Mouse (Mus musculus) megakaryocyte-erythroid progenitor cell, adult 5-6 weeks (primary cell): Measurements from ENCODE around the gene 4933430I17Rik. TPM values are rescaled to one million over a fixed set of nuclear protein-coding genes. Genes with fewer than 3 reads are reported as not detected.

Experiments
- ATAC-seq: replicated peaks from 2 replicates; pipeline ENCODE4 v1.8.0; 2016; ENCODE audit warnings: mild to moderate bottlenecking, inconsistent platforms; ENCODE audit not compliant: severe bottlenecking, poor library complexity, low FRiP score, low TSS enrichment
- total RNA-seq, 2 experiments: library from RNA; stranded (forward) in 1 of 2; stranded (reverse) in 1 of 2; fragments of 200-1000, 215-1000 nt in 1 of 2; fragments of >200 nt in 1 of 2; fragmentation: Nextera tagmentation in 1 of 2; gene quantifications; 2 replicates each; pipeline ENCODE4 v1.2.3; 2014 to 2017

4933430I17Rik gene
- total RNA-seq, 2 experiments from 2014 or later = not detected

GRCm38 (mm10) chr4:62526256-62526655 lies 1.1 kb downstream of the 4933430I17Rik start:
- ATAC-seq = no peak

GRCm38 (mm10) chr4:62527655-62528054 lies 2.5 kb downstream of the 4933430I17Rik start:
- peak; percentile 39 for ATAC-seq

GRCm38 (mm10) chr4:62533729-62534128 lies 8.6 kb downstream of the 4933430I17Rik start:
- ATAC-seq = no peak

GRCm38 (mm10) chr4:62541802-62542201 lies 16.6 kb downstream of the 4933430I17Rik start:
- no peak for ATAC-seq

GRCm38 (mm10) chr4:62543782-62544181 lies 18.6 kb downstream of the 4933430I17Rik start:
- ATAC-seq = no peak

- ATAC-seq = no peak
These were observed 19.6 kb downstream of the 4933430I17Rik start for GRCm38 (mm10) chr4:62544801-62545200.

GRCm38 (mm10) chr4:62551966-62552365 lies 26.8 kb downstream of the 4933430I17Rik start:
- no peak for ATAC-seq

GRCm38 (mm10) chr4:62557436-62557835 lies 32.3 kb downstream of the 4933430I17Rik start:
- no peak for ATAC-seq

- no peak for ATAC-seq
These were observed 34.7 kb downstream of the 4933430I17Rik start, which contains the start of gene Rgs3 for GRCm38 (mm10) chr4:62559797-62560329. Gene Rgs3, plus strand, starts transcription at chr4:62559847.

GRCm38 (mm10) chr4:62560963-62561629 lies 35.9 kb downstream of the 4933430I17Rik start:
- ATAC-seq = peak; percentile 88

- ATAC-seq = no peak
These were observed 36.4 kb downstream of the 4933430I17Rik start for GRCm38 (mm10) chr4:62561630-62562001.

- 0 out of 2 replicates have a peak, but pooled peaks have one; percentile 27 for ATAC-seq
These were observed 36.8 kb downstream of the 4933430I17Rik start for GRCm38 (mm10) chr4:62562006-62562405.

- no peak for ATAC-seq
These were observed 41.4 kb downstream of the 4933430I17Rik start for GRCm38 (mm10) chr4:62566530-62566929.

- ATAC-seq = no peak
These were observed 42.5 kb downstream of the 4933430I17Rik start for GRCm38 (mm10) chr4:62567696-62568095.

- no peak for ATAC-seq
These were observed 43.2 kb downstream of the 4933430I17Rik start for GRCm38 (mm10) chr4:62568359-62568758.

GRCm38 (mm10) chr4:62569603-62570002 lies 44.4 kb downstream of the 4933430I17Rik start:
- ATAC-seq = no peak

- ATAC-seq = no peak
These were observed 44.9 kb downstream of the 4933430I17Rik start for GRCm38 (mm10) chr4:62570029-62570428.

- ATAC-seq = no peak
These were observed 57.4 kb downstream of the 4933430I17Rik start for GRCm38 (mm10) chr4:62582365-62583264.

- ATAC-seq = 0 out of 2 replicates have a peak, but pooled peaks have one; percentile 18
These were observed 58.3 kb downstream of the 4933430I17Rik start for GRCm38 (mm10) chr4:62583265-62584092.
